Mouse (Mus musculus): ENCODE measurements around the gene Tub. TPM values are rescaled to one million over a fixed set of nuclear protein-coding genes. Genes with fewer than 3 reads are reported as not detected.

Tub gene
- polyA plus RNA-seq, 1 experiment from 2014 or later: 3.0 TPM

GRCm38 (mm10) chr7:109045876-109046275, 95.7 kb downstream of the Tub start:
- Histone ChIP-seq H3K27me3 (replicated peaks) (no peaks in the 10 kb centered on the region), H3K9me3 (no peaks in the 10 kb centered on the region), H3K4me1 (replicated peaks) (no peaks in the 10 kb centered on the region), H3K36me3 (no peaks in the 10 kb centered on the region), H3K27ac (no peak overlapping the region), H3K9ac (no peak overlapping the region), H3K4me2 (replicated peaks) (no peak overlapping the region), H3K4me3 (replicated peaks) (no peak overlapping the region)
- ATAC-seq: no peak
- WGBS: 89% methylated on average over 2 of the region's 2 CpGs

DNA sequence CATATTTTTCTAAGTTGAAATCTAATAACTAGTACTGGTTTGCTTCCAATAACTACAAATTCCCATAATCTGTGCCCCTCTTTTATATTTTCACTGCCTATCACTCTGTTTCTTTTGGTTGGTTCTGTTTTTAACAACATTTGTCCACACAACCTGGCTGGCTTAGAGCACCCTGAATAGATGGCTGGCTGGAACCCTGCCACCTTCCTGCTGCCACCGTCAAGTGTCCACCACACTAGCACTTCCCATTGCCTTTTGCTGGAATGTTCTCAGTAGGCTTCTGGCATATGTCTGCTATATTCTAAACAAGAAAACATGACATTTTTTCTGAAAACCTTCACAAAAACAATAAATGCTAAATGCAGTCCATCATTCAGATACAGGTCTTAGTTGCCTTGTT, 100.7 kb downstream of the Tub start:
- H3K9me3 ChIP-seq: no peaks in the 10 kb centered on the region
- H3K36me3 ChIP-seq: no peaks in the 10 kb centered on the region
- 77% methylated on average over 1 of the region's 1 CpGs for WGBS
- H3K27ac ChIP-seq: no peak overlapping the region
- no peaks in the 10 kb centered on the region for H3K4me1 ChIP-seq (replicated peaks)
- no peak overlapping the region for H3K4me2 ChIP-seq (replicated peaks)
- no peak for ATAC-seq
- no peak overlapping the region for H3K4me3 ChIP-seq (replicated peaks)
- no peaks in the 10 kb centered on the region for H3K27me3 ChIP-seq (replicated peaks)
- no peak overlapping the region for H3K9ac ChIP-seq

GRCm38 (mm10) chr7:109059536-109059935, 109.4 kb downstream of the Tub start:
- Histone ChIP-seq H3K27me3 (replicated peaks) (no peaks in the 10 kb centered on the region), H3K27ac (no peak overlapping the region), H3K4me1 (replicated peaks) (no peaks in the 10 kb centered on the region), H3K9me3 (no peaks in the 10 kb centered on the region), H3K4me3 (replicated peaks) (no peak overlapping the region), H3K4me2 (replicated peaks) (no peak overlapping the region), H3K9ac (no peak overlapping the region), H3K36me3 (no peaks in the 10 kb centered on the region)
- 85% methylated on average over 4 of the region's 4 CpGs for WGBS
- no peak for ATAC-seq

DNA sequence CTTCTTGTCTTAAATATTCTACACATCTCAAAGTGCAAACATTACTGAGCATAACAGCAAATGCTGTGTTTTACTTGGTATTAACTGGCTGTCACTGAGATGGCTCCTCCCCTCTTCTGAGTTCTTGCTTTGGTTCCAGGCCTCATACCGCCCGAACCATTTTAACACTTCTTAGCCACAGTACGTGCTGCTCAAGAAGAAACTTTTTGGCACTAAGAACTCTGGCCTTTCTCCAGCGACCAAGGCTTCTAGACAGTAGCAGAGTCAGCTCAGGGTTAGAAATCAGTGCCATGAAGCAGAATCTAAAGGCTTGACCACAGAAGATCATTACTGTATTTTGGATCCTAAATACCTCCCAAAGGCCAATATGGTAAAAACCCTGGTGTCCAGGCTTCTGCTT, 119.5 kb downstream of the Tub start:
- Histone ChIP-seq H3K4me3 (replicated peaks) (no peak overlapping the region), H3K27ac (no peak overlapping the region), H3K36me3 (no peaks in the 10 kb centered on the region), H3K9me3 (no peaks in the 10 kb centered on the region), H3K4me1 (replicated peaks) (no peaks in the 10 kb centered on the region), H3K4me2 (replicated peaks) (no peak overlapping the region), H3K9ac (no peak overlapping the region), H3K27me3 (replicated peaks) (no peaks in the 10 kb centered on the region)
- WGBS: 75% methylated on average over 4 of the region's 4 CpGs
- no peak for ATAC-seq

DNA sequence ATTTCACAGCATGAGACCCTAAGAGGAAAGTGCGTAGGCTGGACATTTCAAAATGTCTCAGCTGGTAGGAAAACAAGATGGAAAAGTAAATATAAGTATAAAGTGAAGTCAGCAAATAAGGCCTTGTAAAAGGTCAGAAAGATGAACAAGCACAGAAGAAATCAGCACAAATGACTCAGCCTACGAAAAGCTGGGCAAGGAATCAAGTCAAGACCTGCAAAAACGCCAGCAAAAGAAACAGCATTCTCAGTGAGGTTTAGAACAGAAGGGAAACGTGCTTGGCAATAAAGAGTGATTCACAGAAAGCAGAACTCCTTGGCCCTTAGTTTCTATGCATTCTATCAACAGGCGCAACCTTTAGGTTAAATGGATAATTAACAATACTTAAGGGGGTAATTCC, 122.2 kb downstream of the Tub start:
- WGBS: 72% methylated on average over 5 of the region's 5 CpGs
- no peak for ATAC-seq

GRCm38 (mm10) chr7:109082269-109083112, 132.4 kb downstream of the Tub start:
- no peaks in the 10 kb centered on the region for H3K36me3 ChIP-seq
- peak overlapping the region; percentile 77 for H3K4me2 ChIP-seq (replicated peaks)
- H3K4me3 ChIP-seq (replicated peaks): peak overlapping the region; percentile 43
- H3K9me3 ChIP-seq: no peaks in the 10 kb centered on the region
- H3K4me1 ChIP-seq (replicated peaks): peaks cover 6% of the 10 kb centered on the region
- no peak overlapping the region for H3K9ac ChIP-seq
- no peak for ATAC-seq
- H3K27me3 ChIP-seq (replicated peaks): no peaks in the 10 kb centered on the region
- WGBS: 24% methylated on average over 12 of the region's 12 CpGs
- no peak overlapping the region for H3K27ac ChIP-seq

More for the DNA sequence above, 122.2 kb downstream of the Tub start:
- Histone ChIP-seq H3K27me3 (replicated peaks) (no peaks in the 10 kb centered on the region), H3K36me3 (no peaks in the 10 kb centered on the region), H3K27ac (no peak overlapping the region), H3K9ac (no peak overlapping the region), H3K4me2 (replicated peaks) (no peak overlapping the region), H3K4me3 (replicated peaks) (no peak overlapping the region), H3K9me3 (no peaks in the 10 kb centered on the region), H3K4me1 (replicated peaks) (no peaks in the 10 kb centered on the region)

DNA sequence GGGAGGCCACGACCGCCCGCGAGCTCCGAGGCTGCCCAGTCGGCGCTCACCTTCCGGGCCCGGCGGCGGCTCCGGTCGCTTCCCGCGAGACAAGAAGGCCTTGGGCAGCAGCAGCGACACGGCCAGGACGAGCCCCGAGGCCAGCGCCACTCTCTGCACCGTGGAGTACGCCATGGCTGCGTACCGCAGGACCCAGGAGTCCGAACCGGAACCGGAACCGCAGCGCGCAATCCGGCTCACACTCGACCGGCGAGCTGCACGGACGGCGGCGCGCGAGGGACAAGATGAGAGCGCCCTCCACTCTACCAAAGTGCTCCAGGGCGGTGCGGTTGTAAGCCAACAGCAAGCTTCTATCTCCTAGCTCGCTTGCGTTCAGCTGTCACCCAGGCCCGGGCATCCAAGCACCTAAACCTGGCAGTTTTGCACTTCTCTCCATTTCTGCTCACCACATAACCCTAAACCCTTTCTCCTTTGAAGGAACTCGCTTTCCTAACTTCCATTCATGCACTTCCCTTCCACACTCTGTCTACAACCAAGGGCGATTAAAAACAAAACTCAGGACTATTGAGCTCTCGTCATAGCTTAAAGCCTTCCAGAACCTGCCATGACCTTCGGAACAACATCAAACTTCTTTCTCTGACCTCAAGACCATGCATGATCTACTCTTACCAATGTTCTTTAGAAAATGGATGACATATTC, 133.1 kb downstream of the Tub start, which contains the start of gene Ric3:
Gene Ric3, minus strand, starts transcription at position 219 of the 700 bp plus-strand sequence.
- Histone ChIP-seq H3K27me3 (replicated peaks) (no peaks in the 10 kb centered on the region), H3K36me3 (no peaks in the 10 kb centered on the region), H3K4me3 (replicated peaks) (peak within 1 kb of the TSS; percentile 43), H3K4me2 (replicated peaks) (peak within 1 kb of the TSS; percentile 77), H3K9ac (no peak within 1 kb of the TSS), H3K4me1 (replicated peaks) (peaks cover 6% of the 10 kb centered on the region), H3K27ac (no peak within 1 kb of the TSS), H3K9me3 (no peaks in the 10 kb centered on the region)
- peak; percentile 55; the same call in 1 of the 2 replicates for ATAC-seq
- WGBS: 5% methylated on average over 50 of the region's 50 CpGs

GRCm38 (mm10) chr7:109083813-109084184, 133.7 kb downstream of the Tub start:
- Histone ChIP-seq H3K27ac (no peak overlapping the region), H3K36me3 (no peaks in the 10 kb centered on the region), H3K4me1 (replicated peaks) (peaks cover 6% of the 10 kb centered on the region), H3K9ac (no peak overlapping the region), H3K9me3 (no peaks in the 10 kb centered on the region), H3K4me2 (replicated peaks) (no peak overlapping the region), H3K27me3 (replicated peaks) (no peaks in the 10 kb centered on the region), H3K4me3 (replicated peaks) (no peak overlapping the region)
- WGBS: 80% methylated on average over 4 of the region's 4 CpGs
- no peak for ATAC-seq

Other genes starting within 250 kb of the Tub start
- gene Olfr512, start 237.0 kb upstream of the Tub start, polyA plus RNA-seq (2015; fragmentation: Nextera tagmentation; extraction: Ambion mirVana): not detected in 2 replicates
- gene Olfr513, start 199.4 kb upstream of the Tub start, polyA plus RNA-seq (2015; fragmentation: Nextera tagmentation; extraction: Ambion mirVana): not detected in 2 replicates
- not detected in 2 replicates for gene Olfr514, start 124.3 kb upstream of the Tub start, polyA plus RNA-seq (2015; fragmentation: Nextera tagmentation; extraction: Ambion mirVana)
- not detected in 2 replicates for gene Olfr516, start 99.8 kb upstream of the Tub start, polyA plus RNA-seq (2015; fragmentation: Nextera tagmentation; extraction: Ambion mirVana)
- gene Olfr517, start 78.0 kb upstream of the Tub start, polyA plus RNA-seq (2015; fragmentation: Nextera tagmentation; extraction: Ambion mirVana): not detected in 2 replicates
- not detected in 2 replicates for gene Olfr518, start 65.3 kb upstream of the Tub start, polyA plus RNA-seq (2015; fragmentation: Nextera tagmentation; extraction: Ambion mirVana)
- not detected in 2 replicates for gene Olfr519, start 55.9 kb upstream of the Tub start, polyA plus RNA-seq (2015; fragmentation: Nextera tagmentation; extraction: Ambion mirVana)
- gene Nlrp10, start 20.2 kb upstream of the Tub start, polyA plus RNA-seq (2015; fragmentation: Nextera tagmentation; extraction: Ambion mirVana): 0.08 TPM in 2 replicates
- 76.7 and 85.0 TPM in 2 replicates for gene Eif3f, start 15.9 kb upstream of the Tub start, polyA plus RNA-seq (2015; fragmentation: Nextera tagmentation; extraction: Ambion mirVana)
- 2.0 and 2.9 TPM in 2 replicates for gene Ric3, start 133.0 kb downstream of the Tub start, polyA plus RNA-seq (2015; fragmentation: Nextera tagmentation; extraction: Ambion mirVana)
- 3.5 and 3.8 TPM in 2 replicates for gene Lmo1, start 224.9 kb downstream of the Tub start, polyA plus RNA-seq (2015; fragmentation: Nextera tagmentation; extraction: Ambion mirVana)